Mouse (Mus musculus) MEL (cell line): ENCODE measurements around the gene Ap1s3.

ENCODE experiments used
- POLR2A ChIP-seq, 2 experiments: IDR thresholded peaks; 2 replicates each; pipeline ENCODE4 v1.6.1; 2011 to 2012; ENCODE audit warnings: low read length in 2 of 2, mild to moderate bottlenecking in 2 of 2, control low read depth in 1 of 2, improper control_type of control experiment in 1 of 2, low read depth in 1 of 2, moderate library complexity in 1 of 2; ENCODE audit not compliant: control insufficient read depth in 1 of 2, insufficient read depth in 1 of 2, poor library complexity in 1 of 2
- TBP ChIP-seq: IDR thresholded peaks from 2 replicates; pipeline ENCODE4 v1.8.0; 2011; ENCODE audit warnings: low read depth, low read length, improper control_type of control experiment

DNA sequence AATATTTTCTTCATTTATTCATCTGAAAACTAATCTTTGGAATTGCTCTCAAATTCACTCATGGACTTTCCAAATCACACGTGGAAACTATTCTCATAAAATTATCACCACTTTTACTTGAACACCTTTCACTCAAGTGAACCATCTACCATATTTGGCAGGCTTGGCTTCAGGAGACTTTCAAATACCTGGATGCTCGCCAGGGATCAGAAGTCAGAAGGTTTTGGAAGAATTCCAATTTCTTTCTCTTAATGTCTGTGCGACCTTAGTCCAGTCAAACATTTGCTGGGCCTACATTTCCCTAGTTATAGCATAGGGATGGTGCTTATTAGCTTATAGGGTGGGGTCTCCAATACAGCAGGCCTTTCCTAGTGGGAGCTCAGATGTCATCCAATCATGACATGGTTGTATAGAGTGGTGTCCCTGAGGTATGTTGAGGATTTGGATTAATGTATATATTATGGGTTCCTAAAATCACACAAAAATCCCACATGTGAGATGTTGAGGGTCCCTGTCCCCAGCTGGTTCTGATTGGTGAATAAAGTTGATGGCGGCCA, 79.0 kb downstream of the Ap1s3 start:
- TF ChIP-seq TBP, result no peak
- no peak for TF ChIP-seq POLR2A (IDR thresholded peaks at IDR 0.05; ENCODE audit: control insufficient read depth in 1 of 2, insufficient read depth in 1 of 2, low read depth in 1 of 2, low read length in 2 of 2, poor library complexity in 1 of 2)
